Mouse (Mus musculus) Patski (cell line): ENCODE results near the gene Ggt6. TPM values are rescaled to one million over a fixed set of nuclear protein-coding genes. Genes with fewer than 3 reads are reported as not detected.
A peak's percentile ranks its signal among the peaks of the same experiment; 100 is the strongest.

Experiments
- ATAC-seq: fragments of 100-300 bp; one replicate; pipeline ENCODE4 v1.8.0; 2021
- CTCF ChIA-PET: fragments of 350-600 bp; sonication (Branson Sonifier 250); formaldehyde crosslinking; loops from one replicate; lab custom pipeline; 2022; ENCODE audit warnings: inconsistent platforms; lab: Charles Lee
- POLR2A ChIA-PET: fragments of 350-600 bp; sonication (Branson Sonifier 250); formaldehyde crosslinking; loops from one replicate; lab custom pipeline; 2022; ENCODE audit warnings: antibody characterized with exemption, inconsistent platforms; lab: Charles Lee
- DNase-seq: peaks from one replicate; pipeline ENCODE4 v3.0.0-alpha.2; 2011; ENCODE audit warnings: low read depth, low spot score
- H3K27me3 ChIP-seq: fragments of 371-371 bp; one replicate; pipeline ENCODE4 v1.5.1; 2021
- CTCF ChIP-seq: fragments of 100-300 bp; IDR thresholded peaks from one replicate; pipeline ENCODE4 v1.5.1; 2021
- in situ Hi-C: fragments of 300-500 bp; cut with MboI; formaldehyde crosslinking; loops from 3 replicates; pipeline ENCODE4 v1.11.1; 2018; ENCODE audit warnings: low pct_unique_long_range_greater_than_20kb, mixed read lengths
- polyA plus RNA-seq: library from polyadenylated mRNA; unstranded; gene quantifications from one replicate; pipeline ENCODE4 v1.2.3, GENCODE M21; 2021

Gene Ggt6
- 0.23 TPM for polyA plus RNA-seq

- in situ Hi-C loops, result no loop called here
- ChIA-PET POLR2A (interaction anchor here (0.7 kb wide), 1 partner anchor 53 kb away, joined by 3 read pairs; no protein-coding TSS in a partner anchor), CTCF (interaction anchor here (1.2 to 2.2 kb wide), 6 partner anchors 29 to 129 kb away, joined by 3 to 7 read pairs (median 3); partner anchors contain the start of gene Spns2)
- ATAC-seq, result peak; percentile 27
- no peak for TF ChIP-seq CTCF
- no peaks in the 10 kb centered on the region for H3K27me3 ChIP-seq
- DNase-seq, result no peak
These were observed at the start of gene Ggt6 for GRCm38 (mm10) chr11:72434963-72435693. Gene Ggt6 (plus strand): TSS chr11:72435526.

GRCm38 (mm10) chr11:72388113-72388529 is 47.2 kb upstream of the Ggt6 start:
- ATAC-seq, result no peak
- no peak for DNase-seq
- CTCF ChIA-PET, result interaction anchor here (1.0 kb wide), 1 partner anchor 22 kb away, joined by 3 read pairs; no protein-coding TSS in a partner anchor
- in situ Hi-C loops, result no loop called here
- POLR2A ChIA-PET, result no interaction called here
- H3K27me3 ChIP-seq, result no peaks in the 10 kb centered on the region
- no peak for TF ChIP-seq CTCF

GRCm38 (mm10) chr11:72389407-72390142 is 45.8 kb upstream of the Ggt6 start:
- DNase-seq (no peak), ATAC-seq (no peak)
- H3K27me3 ChIP-seq, result no peaks in the 10 kb centered on the region
- ChIA-PET CTCF (no interaction called here), POLR2A (interaction anchor here (1.2 kb wide), 1 partner anchor 10 kb away, joined by 3 read pairs; no protein-coding TSS in a partner anchor)
- no peak for TF ChIP-seq CTCF
- in situ Hi-C loops, result no loop called here

GRCm38 (mm10) chr11:72391181-72391580 is 44.1 kb upstream of the Ggt6 start:
- in situ Hi-C loops, result no loop called here
- ATAC-seq, result no peak

GRCm38 (mm10) chr11:72393243-72393642 is 42.1 kb upstream of the Ggt6 start:
- POLR2A ChIA-PET, result no interaction called here
- no peak for DNase-seq
- in situ Hi-C loops, result no loop called here
- no peak for TF ChIP-seq CTCF
- no peaks in the 10 kb centered on the region for H3K27me3 ChIP-seq
- ATAC-seq, result no peak
- CTCF ChIA-PET, result interaction anchor here (0.6 kb wide), 1 partner anchor 166 kb away, joined by 3 read pairs; no protein-coding TSS in a partner anchor

More at GRCm38 (mm10) chr11:72391181-72391580, 44.1 kb upstream of the Ggt6 start:
- no peak for DNase-seq
- CTCF ChIA-PET, result no interaction called here
- POLR2A ChIA-PET, result no interaction called here
- H3K27me3 ChIP-seq, result no peaks in the 10 kb centered on the region
- TF ChIP-seq CTCF, result no peak

- in situ Hi-C loops, result no loop called here
- DNase-seq (no peak), ATAC-seq (no peak)
- H3K27me3 ChIP-seq, result no peaks in the 10 kb centered on the region
- TF ChIP-seq CTCF, result no peak
- ChIA-PET CTCF (interaction anchor here (0.6 kb wide), 1 partner anchor 166 kb away, joined by 3 read pairs; no protein-coding TSS in a partner anchor), POLR2A (no interaction called here)
These were observed 41.7 kb upstream of the Ggt6 start for GRCm38 (mm10) chr11:72393669-72394068.

- ATAC-seq (no peak), DNase-seq (no peak)
- CTCF ChIA-PET, result interaction anchor here (1.1 kb wide), 1 partner anchor 12 kb away, joined by 3 read pairs; no protein-coding TSS in a partner anchor
- in situ Hi-C loops, result no loop called here
- TF ChIP-seq CTCF, result no peak
- POLR2A ChIA-PET, result interaction anchor here (0.8 kb wide), 1 partner anchor 14 kb away, joined by 3 read pairs; no protein-coding TSS in a partner anchor
- H3K27me3 ChIP-seq, result no peaks in the 10 kb centered on the region
These were observed 40.6 kb upstream of the Ggt6 start for GRCm38 (mm10) chr11:72394694-72395093.

- TF ChIP-seq CTCF, result no peak
- ATAC-seq (no peak), DNase-seq (no peak)
- CTCF ChIA-PET, result interaction anchor here (1.0 to 1.1 kb wide), 2 partner anchors 11 to 13 kb away, joined by 3 to 4 read pairs; no protein-coding TSS in a partner anchor
- POLR2A ChIA-PET, result interaction anchor here (0.7 to 0.8 kb wide), 2 partner anchors 13 to 25 kb away, joined by 3 read pairs; no protein-coding TSS in a partner anchor
- H3K27me3 ChIP-seq, result no peaks in the 10 kb centered on the region
- in situ Hi-C loops, result no loop called here
These were observed 39.7 kb upstream of the Ggt6 start for GRCm38 (mm10) chr11:72395652-72396051.

- H3K27me3 ChIP-seq, result no peaks in the 10 kb centered on the region
- no peak for ATAC-seq
- in situ Hi-C loops, result no loop called here
- ChIA-PET CTCF (interaction anchor here (1.0 kb wide), 1 partner anchor 10 kb away, joined by 4 read pairs; no protein-coding TSS in a partner anchor), POLR2A (no interaction called here)
- TF ChIP-seq CTCF, result no peak
- DNase-seq, result no peak
These were observed 38.7 kb upstream of the Ggt6 start for GRCm38 (mm10) chr11:72396621-72397020.

- POLR2A ChIA-PET, result no interaction called here
- in situ Hi-C loops, result no loop called here
- no peaks in the 10 kb centered on the region for H3K27me3 ChIP-seq
These were observed 38.3 kb upstream of the Ggt6 start for GRCm38 (mm10) chr11:72397072-72397471.

More at GRCm38 (mm10) chr11:72397072-72397471, 38.3 kb upstream of the Ggt6 start:
- CTCF ChIA-PET, result no interaction called here
- ATAC-seq (no peak), DNase-seq (no peak)
- no peak for TF ChIP-seq CTCF
